ENCODE assay signal across 24 mouse cellular contexts in the genomic region with DNA sequence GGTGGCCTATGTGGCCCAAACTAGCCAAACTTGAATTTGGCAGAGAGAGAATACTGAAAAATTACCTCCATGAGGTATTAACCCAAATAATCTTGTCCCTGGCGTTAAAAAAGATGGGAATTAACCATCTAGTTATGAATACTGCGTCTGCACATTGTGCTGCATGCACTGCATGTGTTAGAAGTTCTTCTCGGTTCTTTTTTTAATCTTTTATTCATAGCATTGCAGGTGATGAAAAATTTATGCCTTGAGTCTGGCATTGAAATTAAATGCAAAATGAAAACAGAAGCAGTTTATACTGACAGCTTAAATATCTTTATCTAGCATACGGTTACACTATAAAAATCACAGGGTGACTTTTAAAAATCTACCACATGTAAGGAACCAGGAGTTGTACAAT.
DNase-seq lines count a peak whose midpoint lies in the region; ATAC-seq and TF ChIP-seq lines count a peak whose summit lies in the region.
"Had no signal": no experiment of that assay in that cellular context is flagged by ENCODE, and none has a peak within 500 bp of the region (broad histone marks: within the 10 kb centered on the region; RNA-seq: fewer than 3 reads in every experiment).

No protein-coding gene starts in this region.

- no peak overlapping the region for H3K9ac ChIP-seq in forebrain, postnatal 0 days
- H3K9ac ChIP-seq in midbrain, embryonic 14.5 days (replicated peaks; ENCODE audit: low read length): no peak overlapping the region
- no peak overlapping the region for H3K9ac ChIP-seq in midbrain, postnatal 0 days (replicated peaks; ENCODE audit: low read length, poor library complexity, severe bottlenecking)
- H3K9ac ChIP-seq: heart, embryonic 12.5 days; heart, embryonic 15.5 days; hindbrain, embryonic 13.5 days; intestine, embryonic 15.5 days had no signal

- no peaks in the 10 kb centered on the region for H3K9me3 ChIP-seq in forebrain, postnatal 0 days (ENCODE audit: low read length)
- no peaks in the 10 kb centered on the region for H3K9me3 ChIP-seq in forebrain, embryonic 10.5 days
- no peaks in the 10 kb centered on the region for H3K9me3 ChIP-seq in midbrain, embryonic 14.5 days (ENCODE audit: control insufficient read depth, low read length)
- H3K9me3 ChIP-seq in midbrain, postnatal 0 days (ENCODE audit: low read length): no peaks in the 10 kb centered on the region
- H3K9me3 ChIP-seq: heart, embryonic 12.5 days; heart, embryonic 15.5 days; hindbrain, embryonic 10.5 days; hindbrain, embryonic 13.5 days; intestine, embryonic 15.5 days had no signal

- H3K4me2 ChIP-seq in forebrain, postnatal 0 days (ENCODE audit: low read depth): no peak overlapping the region
- H3K4me2 ChIP-seq in midbrain, embryonic 14.5 days (ENCODE audit: low read length): no peak overlapping the region
- H3K4me2 ChIP-seq in midbrain, postnatal 0 days (ENCODE audit: low read depth, low read length, poor library complexity, severe bottlenecking): no peak overlapping the region
- H3K4me2 ChIP-seq: heart, embryonic 12.5 days; heart, embryonic 15.5 days; hindbrain, embryonic 13.5 days; intestine, embryonic 15.5 days had no signal

- no peak for DNase-seq in forebrain, postnatal 0 days
- no peak for DNase-seq in forebrain, embryonic 10.5 days (ENCODE audit: extremely low spot score, low spot score)
- peak; percentile 66 for DNase-seq in midbrain, embryonic 14.5 days
- no peak for DNase-seq in midbrain, postnatal 0 days (ENCODE audit: low spot score)
- DNase-seq in brain, embryonic 14.5 days (ENCODE audit: low read depth): peak; percentile 47
- DNase-seq in telencephalon, adult 2 months (ENCODE audit: low read depth, low spot score): peak; percentile 10
- no peak for DNase-seq in left cerebral cortex, postnatal 10 days (ENCODE audit: extremely low spot score in 1 of 2, low spot score in 2 of 2)
- DNase-seq: adrenal gland, adult 2 months; adrenal gland, postnatal 14 days; cerebellum, adult 18-20 months; cerebellum, adult 9-10 months; cerebellum, postnatal 14 days; gastrocnemius, postnatal 25 days; heart, adult 18-20 months; heart, postnatal 10 days; heart, postnatal 36 days had no signal

- H3K4me1 ChIP-seq in forebrain, postnatal 0 days (ENCODE audit: insufficient read depth): no peaks in the 10 kb centered on the region
- peaks cover 7% of the 10 kb centered on the region; the same call in 1 of the 2 replicates for H3K4me1 ChIP-seq in forebrain, embryonic 10.5 days
- 0 out of 2 replicates have a peak, but pooled peaks cover 4% of the 10 kb centered on the region for H3K4me1 ChIP-seq in midbrain, embryonic 14.5 days (ENCODE audit: control insufficient read depth, insufficient read depth, low read length)
- H3K4me1 ChIP-seq in midbrain, postnatal 0 days (ENCODE audit: insufficient read depth, low read length): no peaks in the 10 kb centered on the region
- H3K4me1 ChIP-seq: heart, embryonic 12.5 days; heart, embryonic 15.5 days; intestine, embryonic 15.5 days had no signal

- no peaks in the 10 kb centered on the region for H3K36me3 ChIP-seq in forebrain, postnatal 0 days (ENCODE audit: insufficient read depth)
- no peaks in the 10 kb centered on the region for H3K36me3 ChIP-seq in forebrain, embryonic 10.5 days (replicated peaks)
- H3K36me3 ChIP-seq in midbrain, embryonic 14.5 days (ENCODE audit: control insufficient read depth, insufficient read depth, low read length): no peaks in the 10 kb centered on the region
- H3K36me3 ChIP-seq in midbrain, postnatal 0 days (ENCODE audit: insufficient read depth, low read length): no peaks in the 10 kb centered on the region
- H3K36me3 ChIP-seq: heart, embryonic 12.5 days; heart, embryonic 15.5 days; hindbrain, embryonic 10.5 days; hindbrain, embryonic 13.5 days; intestine, embryonic 15.5 days had no signal

- TF ChIP-seq POLR2A in brain, embryonic 14.5 days (IDR thresholded peaks at IDR 0.05; ENCODE audit: borderline replicate concordance, extremely low read depth, insufficient read depth, insufficient read length, poor library complexity, severe bottlenecking): no peak

- no peaks in the 10 kb centered on the region for H3K27me3 ChIP-seq in forebrain, postnatal 0 days (ENCODE audit: insufficient read depth, low read length)
- no peaks in the 10 kb centered on the region for H3K27me3 ChIP-seq in forebrain, embryonic 10.5 days (ENCODE audit: poor library complexity, severe bottlenecking)
- no peaks in the 10 kb centered on the region for H3K27me3 ChIP-seq in midbrain, embryonic 14.5 days (ENCODE audit: control insufficient read depth, insufficient read depth, low read length)
- H3K27me3 ChIP-seq in midbrain, postnatal 0 days (ENCODE audit: insufficient read depth, low read length): no peaks in the 10 kb centered on the region
- H3K27me3 ChIP-seq: heart, embryonic 12.5 days; heart, embryonic 15.5 days; hindbrain, embryonic 13.5 days; intestine, embryonic 15.5 days had no signal

- no peak for TF ChIP-seq CTCF in forebrain, postnatal 0 days (IDR thresholded peaks at IDR 0.05; ENCODE audit: low read depth)
- TF ChIP-seq CTCF in midbrain, postnatal 0 days (IDR thresholded peaks at IDR 0.05): no peak
- TF ChIP-seq CTCF in brain, embryonic 14.5 days (IDR thresholded peaks at IDR 0.05; ENCODE audit: borderline replicate concordance, extremely low read depth, insufficient read depth, insufficient read length): no peak

- intact Hi-C loops in left cerebral cortex, postnatal 10 days (cut with DNase I): no loop called here

- H3K4me3 ChIP-seq in forebrain, postnatal 0 days (ENCODE audit: low read depth, low read length): no peak overlapping the region
- no peak overlapping the region for H3K4me3 ChIP-seq in forebrain, embryonic 10.5 days
- no peak overlapping the region for H3K4me3 ChIP-seq in midbrain, embryonic 14.5 days (replicated peaks; ENCODE audit: low read depth, low read length)
- no peak overlapping the region for H3K4me3 ChIP-seq in midbrain, postnatal 0 days (ENCODE audit: low read depth, low read length)
- H3K4me3 ChIP-seq: heart, embryonic 12.5 days; heart, embryonic 15.5 days; hindbrain, embryonic 10.5 days; hindbrain, embryonic 13.5 days; intestine, embryonic 15.5 days had no signal

- no peak overlapping the region for H3K27ac ChIP-seq in forebrain, postnatal 0 days (ENCODE audit: low read depth, low read length)
- no peak overlapping the region for H3K27ac ChIP-seq in forebrain, embryonic 10.5 days
- H3K27ac ChIP-seq in midbrain, embryonic 14.5 days (replicated peaks; ENCODE audit: low read depth, low read length): no peak overlapping the region; the same call in 1 of the 2 replicates
- no peak overlapping the region for H3K27ac ChIP-seq in midbrain, postnatal 0 days (ENCODE audit: low read depth, low read length)
- H3K27ac ChIP-seq: heart, embryonic 15.5 days; hindbrain, embryonic 10.5 days; hindbrain, embryonic 13.5 days; intestine, embryonic 15.5 days had no signal

- peak; percentile 36; the same call in 1 of the 2 replicates for ATAC-seq in forebrain, postnatal 0 days
- ATAC-seq in midbrain, embryonic 14.5 days (ENCODE audit: low FRiP score, low TSS enrichment): no peak
- ATAC-seq in midbrain, postnatal 0 days (ENCODE audit: low FRiP score): no peak
- ATAC-seq: CD4-positive, CD25-positive, alpha-beta regulatory T cell, adult 4 months; forebrain, embryonic 14.5 days; hindbrain, embryonic 16.5 days; intestine, embryonic 15.5 days had no signal

- 49% methylated on average over 4 of the region's 4 CpGs for WGBS in forebrain, postnatal 0 days
- 93% methylated on average over 4 of the region's 4 CpGs for WGBS in forebrain, embryonic 10.5 days
- WGBS in midbrain, embryonic 14.5 days: 43% methylated on average over 4 of the region's 4 CpGs
- WGBS in midbrain, postnatal 0 days: 43% methylated on average over 4 of the region's 4 CpGs

Comparison
In these comparisons a context has a peak if more than half of its experiments do, and no peak if none do; other contexts are left out.
1. DNase-seq: peak in midbrain, embryonic 14.5 days (single experiment), brain, embryonic 14.5 days (single experiment) and telencephalon, adult 2 months (single experiment); none in forebrain, postnatal 0 days (single experiment), forebrain, embryonic 10.5 days (single experiment), midbrain, postnatal 0 days (single experiment) and left cerebral cortex, postnatal 10 days (0 of 2).